Mouse (Mus musculus) retina, adult 2 months (tissue): ENCODE measurements at regions not wholly inside any gene's neighbourhood (a gene's known extent, or its start where the extent isn't known, plus 50 kb on each side); places are given as distances from the start of the nearest gene placed in this dataset.
"Not testable (repeated sequence)": the region's sequence is repeated elsewhere in the genome, so short reads cannot be mapped to it uniquely, and the experiment has no call there.

Experiments used
- DNase-seq: peaks from one replicate; pipeline ENCODE4 v3.0.0-alpha.2; 2012; ENCODE audit warnings: low read depth, low spot score

GRCm38 (mm10) chr5:64585076-64585786 lies 218.0 kb upstream of the Klf3 start:
- DNase-seq = no peak

GRCm38 (mm10) chr5:64586316-64586715 lies 216.9 kb upstream of the Klf3 start:
- no peak for DNase-seq

- no peak for DNase-seq
These were observed 216.3 kb upstream of the Klf3 start for GRCm38 (mm10) chr5:64586933-64587332.

- DNase-seq = no peak
These were observed 215.1 kb upstream of the Klf3 start for GRCm38 (mm10) chr5:64587895-64588738.

- DNase-seq = not testable (repeated sequence)
These were observed 214.4 kb upstream of the Klf3 start for GRCm38 (mm10) chr5:64588768-64589167.

- DNase-seq = no peak
These were observed 213.2 kb upstream of the Klf3 start for GRCm38 (mm10) chr5:64590036-64590435.

- no peak for DNase-seq
These were observed 212.4 kb upstream of the Klf3 start for GRCm38 (mm10) chr5:64590747-64591146.

GRCm38 (mm10) chr5:64591792-64592191 lies 211.4 kb upstream of the Klf3 start:
- no peak for DNase-seq

- no peak for DNase-seq
These were observed 208.0 kb upstream of the Klf3 start for GRCm38 (mm10) chr5:64595220-64595619.

- no peak for DNase-seq
These were observed 207.3 kb upstream of the Klf3 start for GRCm38 (mm10) chr5:64595751-64596344.

GRCm38 (mm10) chr5:64597021-64597420 lies 206.2 kb upstream of the Klf3 start:
- DNase-seq = no peak

GRCm38 (mm10) chr5:64597451-64597850 lies 205.7 kb upstream of the Klf3 start:
- DNase-seq = no peak

- DNase-seq = no peak
These were observed 204.6 kb upstream of the Klf3 start for GRCm38 (mm10) chr5:64598606-64599005.

GRCm38 (mm10) chr5:64599015-64599414 lies 204.2 kb upstream of the Klf3 start:
- no peak for DNase-seq

- no peak for DNase-seq
These were observed 203.3 kb upstream of the Klf3 start for GRCm38 (mm10) chr5:64599865-64600288.

GRCm38 (mm10) chr5:64600392-64600791 lies 202.8 kb upstream of the Klf3 start:
- no peak for DNase-seq

- no peak for DNase-seq
These were observed 202.4 kb upstream of the Klf3 start for GRCm38 (mm10) chr5:64600811-64601210.

GRCm38 (mm10) chr5:64601285-64601684 lies 201.9 kb upstream of the Klf3 start:
- no peak for DNase-seq

GRCm38 (mm10) chr5:64601832-64602231 lies 201.4 kb upstream of the Klf3 start:
- DNase-seq = no peak

- no peak for DNase-seq
These were observed 200.7 kb upstream of the Klf3 start for GRCm38 (mm10) chr5:64602356-64602936.

GRCm38 (mm10) chr5:64602996-64603755 lies 200.0 kb upstream of the Klf3 start:
- no peak for DNase-seq
